Mouse (Mus musculus): Measurements from ENCODE around the gene Tacc2.

DNA sequence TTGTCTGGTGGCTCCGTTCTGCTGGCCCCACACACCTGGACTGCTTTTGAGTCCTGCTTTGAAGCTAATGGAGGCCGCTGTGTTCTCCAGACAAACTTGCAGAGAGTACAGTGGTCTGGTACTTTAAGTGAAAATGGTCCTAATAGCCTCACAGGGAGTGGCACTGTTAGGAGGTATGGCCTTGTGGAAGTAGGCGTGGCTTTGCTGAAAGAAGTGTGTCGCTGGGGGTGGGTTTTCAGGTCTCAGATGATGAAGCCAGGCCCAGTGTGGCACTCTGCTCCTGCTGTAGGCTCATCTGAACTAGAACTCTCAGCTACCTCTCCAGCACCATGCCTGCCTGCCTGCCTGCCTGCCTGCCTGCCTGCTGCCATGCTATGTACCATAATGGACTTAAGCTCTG lies 190.9 kb downstream of the Tacc2 start:
- TF ChIP-seq CTCF (IDR thresholded peaks at IDR 0.05; ENCODE audit: low read depth, low read length) = no peak
- no peak for TF ChIP-seq POLR2A (IDR thresholded peaks at IDR 0.05; ENCODE audit: extremely low read depth, insufficient read depth, low read length)

All from liver, adult 2 months (tissue).